ENCODE assay signal across 9 mouse cellular contexts in genomic region chr11:98938701-98939083, GRCm38 (mm10). TPM values are rescaled to one million over a fixed set of nuclear protein-coding genes. Genes with fewer than 3 reads are reported as not detected.
DNase-seq lines count a peak whose midpoint lies in the region; ATAC-seq and TF ChIP-seq lines count a peak whose summit lies in the region.
"Had no signal": no experiment of that assay in that cellular context is flagged by ENCODE, and none has a peak within 500 bp of the region (broad histone marks: within the 10 kb centered on the region; RNA-seq: fewer than 3 reads in every experiment).

No protein-coding gene starts in this region.

- H3K36me3 ChIP-seq in heart, embryonic 11.5 days (ENCODE audit: control insufficient read depth, insufficient read depth, low read length): no peaks in the 10 kb centered on the region
- H3K36me3 ChIP-seq in G1E (replicated peaks): peaks cover 31% of the 10 kb centered on the region
- H3K36me3 ChIP-seq in hindbrain, embryonic 10.5 days: no peaks in the 10 kb centered on the region
- no peaks in the 10 kb centered on the region for H3K36me3 ChIP-seq in midbrain, embryonic 11.5 days (ENCODE audit: control insufficient read depth, insufficient read depth, low read length)

- peak overlapping the region; percentile 63 for H3K4me3 ChIP-seq in heart, embryonic 11.5 days (ENCODE audit: low read depth, low read length)
- peak overlapping the region; percentile 81 for H3K4me3 ChIP-seq in G1E (ENCODE audit: low read depth, low read length)
- H3K4me3 ChIP-seq in hindbrain, embryonic 10.5 days: peak overlapping the region; percentile 80
- H3K4me3 ChIP-seq in midbrain, embryonic 11.5 days (ENCODE audit: low read depth, low read length): no peak overlapping the region; the same call in 1 of the 2 replicates

- intact Hi-C loops in heart, postnatal 10 days (cut with DNase I): no loop called here

- peak overlapping the region; percentile 77 for H3K9ac ChIP-seq in heart, embryonic 11.5 days (ENCODE audit: low read depth, low read length)
- no peak overlapping the region for H3K9ac ChIP-seq in midbrain, embryonic 11.5 days (ENCODE audit: low read length)

- peak overlapping the region; percentile 75 for H3K4me2 ChIP-seq in heart, embryonic 11.5 days
- peak overlapping the region; percentile 93; the same call in 1 of the 2 replicates for H3K4me2 ChIP-seq in midbrain, embryonic 11.5 days

- H3K27me3 ChIP-seq in heart, embryonic 11.5 days (ENCODE audit: control insufficient read depth, insufficient read depth, low read length): no peaks in the 10 kb centered on the region
- H3K27me3 ChIP-seq in G1E (ENCODE audit: insufficient read depth, low read length): peaks cover 15% of the 10 kb centered on the region
- H3K27me3 ChIP-seq in hindbrain, embryonic 10.5 days (ENCODE audit: insufficient read depth, poor library complexity, severe bottlenecking): peaks cover 45% of the 10 kb centered on the region
- peaks cover 8% of the 10 kb centered on the region for H3K27me3 ChIP-seq in midbrain, embryonic 11.5 days (ENCODE audit: control insufficient read depth, insufficient read depth, low read length)

- no peaks in the 10 kb centered on the region for H3K9me3 ChIP-seq in heart, embryonic 11.5 days (replicated peaks; ENCODE audit: control insufficient read depth, low read length)
- no peaks in the 10 kb centered on the region for H3K9me3 ChIP-seq in G1E (replicated peaks)
- no peaks in the 10 kb centered on the region for H3K9me3 ChIP-seq in hindbrain, embryonic 10.5 days
- H3K9me3 ChIP-seq in midbrain, embryonic 11.5 days (ENCODE audit: control insufficient read depth, low read length): no peaks in the 10 kb centered on the region

- peak overlapping the region; percentile 93; the same call in 1 of the 2 replicates for H3K27ac ChIP-seq in heart, embryonic 11.5 days (ENCODE audit: low read depth, low read length)
- peak overlapping the region; percentile 93 for H3K27ac ChIP-seq in hindbrain, embryonic 10.5 days
- H3K27ac ChIP-seq in midbrain, embryonic 11.5 days (ENCODE audit: low read depth, low read length): no peak overlapping the region

- TF ChIP-seq CTCF in G1E (IDR thresholded peaks at IDR 0.05; ENCODE audit: low read depth, low read length): no peak

- DNase-seq in heart, postnatal 10 days: no peak
- no peak for DNase-seq in G1E (ENCODE audit: low spot score)
- DNase-seq in hindbrain, embryonic 10.5 days (ENCODE audit: low spot score): no peak
- DNase-seq in midbrain, embryonic 11.5 days (ENCODE audit: low spot score, missing footprints): no peak
- DNase-seq in natural killer cell, adult 2 months (ENCODE audit: low spot score in 2 of 2): no peak
- DNase-seq in urinary bladder, postnatal 36 days (ENCODE audit: low spot score in 2 of 2): no peak
- no peak for DNase-seq in retina, embryonic 14.5 days (ENCODE audit: low spot score)

- WGBS in heart, embryonic 11.5 days (ENCODE audit: insufficient replicate concordance): 40% methylated on average over 7 of the region's 7 CpGs
- 51% methylated on average over 7 of the region's 7 CpGs for WGBS in hindbrain, embryonic 10.5 days
- 49% methylated on average over 7 of the region's 7 CpGs for WGBS in midbrain, embryonic 11.5 days

- no peak for ATAC-seq in heart, embryonic 11.5 days (replicated peaks; ENCODE audit: insufficient number of reproducible peaks, low FRiP score, low TSS enrichment)
- ATAC-seq in G1E (ENCODE audit: extremely low read depth, insufficient number of reproducible peaks, low FRiP score, poor library complexity, severe bottlenecking): no peak
- ATAC-seq in midbrain, embryonic 11.5 days (ENCODE audit: low FRiP score): no peak

- H3K4me1 ChIP-seq in heart, embryonic 11.5 days (ENCODE audit: control insufficient read depth, insufficient read depth, low read length): peaks cover 75% of the 10 kb centered on the region
- peaks cover 88% of the 10 kb centered on the region for H3K4me1 ChIP-seq in G1E (ENCODE audit: insufficient read depth, low read depth, low read length)
- H3K4me1 ChIP-seq in hindbrain, embryonic 10.5 days (replicated peaks): peaks cover 93% of the 10 kb centered on the region
- peaks cover 62% of the 10 kb centered on the region for H3K4me1 ChIP-seq in midbrain, embryonic 11.5 days (ENCODE audit: control insufficient read depth, insufficient read depth, low read length)

RNA-seq across cellular contexts. Expression of gene Rara, which starts 11.1 kb away (rescaled TPM):
- polyA plus RNA-seq in heart, embryonic 11.5 days (2014; fragmentation: Nextera tagmentation; extraction: Ambion mirVana): 34.9 and 36.6 TPM in 2 replicates
- total RNA-seq in heart, postnatal 10 days (2021): 10 to 100 TPM; 31.9 to 33.0 TPM
- total RNA-seq in G1E (2014; fragmentation: Nextera tagmentation) (109 and 110 TPM in 2 replicates), G1E (2017) (16.9 and 17.1 TPM in 2 replicates)
- polyA plus RNA-seq in G1E (2012): 84.4 and 103 TPM in 2 replicates
- 28.4 and 53.7 TPM in 2 replicates for polyA plus RNA-seq in hindbrain, embryonic 10.5 days (2016; fragmentation: Nextera tagmentation; extraction: Ambion mirVana)
- polyA plus RNA-seq in midbrain, embryonic 11.5 days (2014; fragmentation: Nextera tagmentation; extraction: Ambion mirVana): 13.2 and 14.8 TPM in 2 replicates

RNA-seq across cellular contexts. Expression of gene Cdc6, which starts 31.1 kb away (rescaled TPM):
- 33.6 and 34.0 TPM in 2 replicates for polyA plus RNA-seq in heart, embryonic 11.5 days (2014; fragmentation: Nextera tagmentation; extraction: Ambion mirVana)
- 1 to 10 TPM; 3.3 to 3.6 TPM for total RNA-seq in heart, postnatal 10 days (2021)
- total RNA-seq in G1E (2014; fragmentation: Nextera tagmentation) (60.7 and 84.9 TPM in 2 replicates), G1E (2017) (52.7 and 63.4 TPM in 2 replicates)
- 3.4 and 4.1 TPM in 2 replicates for polyA plus RNA-seq in G1E (2012)
- polyA plus RNA-seq in hindbrain, embryonic 10.5 days (2016; fragmentation: Nextera tagmentation; extraction: Ambion mirVana): 45.3 and 63.7 TPM in 2 replicates
- polyA plus RNA-seq in midbrain, embryonic 11.5 days (2014; fragmentation: Nextera tagmentation; extraction: Ambion mirVana): 44.3 and 45.0 TPM in 2 replicates

RNA-seq across cellular contexts. Expression of gene Gjd3, which starts 44.1 kb away (rescaled TPM):
- 1.3 and 1.5 TPM in 2 replicates for polyA plus RNA-seq in heart, embryonic 11.5 days (2014; fragmentation: Nextera tagmentation; extraction: Ambion mirVana)
- 1 to 10 TPM; 1.3 to 2.0 TPM for total RNA-seq in heart, postnatal 10 days (2021)
- total RNA-seq in G1E (2014; fragmentation: Nextera tagmentation) (not detected in 2 replicates), G1E (2017) (not detected in 2 replicates)
- polyA plus RNA-seq in G1E (2012): not detected in 2 replicates
- polyA plus RNA-seq in hindbrain, embryonic 10.5 days (2016; fragmentation: Nextera tagmentation; extraction: Ambion mirVana): 0.44 TPM in 1 of 2 replicates, not detected in the other
- polyA plus RNA-seq in midbrain, embryonic 11.5 days (2014; fragmentation: Nextera tagmentation; extraction: Ambion mirVana): not detected in 2 replicates
- polyA plus RNA-seq: erythroblast, embryonic 14.5 days had no signal
